Mouse (Mus musculus) spleen, embryonic (tissue): ENCODE data around the gene Tirap.

Experiments
- CTCF ChIA-PET: fragments of 350-600 bp; sonication (Branson Sonifier 250); formaldehyde crosslinking; loops from one replicate; lab custom pipeline; 2022; lab: Charles Lee

Tirap gene

DNA sequence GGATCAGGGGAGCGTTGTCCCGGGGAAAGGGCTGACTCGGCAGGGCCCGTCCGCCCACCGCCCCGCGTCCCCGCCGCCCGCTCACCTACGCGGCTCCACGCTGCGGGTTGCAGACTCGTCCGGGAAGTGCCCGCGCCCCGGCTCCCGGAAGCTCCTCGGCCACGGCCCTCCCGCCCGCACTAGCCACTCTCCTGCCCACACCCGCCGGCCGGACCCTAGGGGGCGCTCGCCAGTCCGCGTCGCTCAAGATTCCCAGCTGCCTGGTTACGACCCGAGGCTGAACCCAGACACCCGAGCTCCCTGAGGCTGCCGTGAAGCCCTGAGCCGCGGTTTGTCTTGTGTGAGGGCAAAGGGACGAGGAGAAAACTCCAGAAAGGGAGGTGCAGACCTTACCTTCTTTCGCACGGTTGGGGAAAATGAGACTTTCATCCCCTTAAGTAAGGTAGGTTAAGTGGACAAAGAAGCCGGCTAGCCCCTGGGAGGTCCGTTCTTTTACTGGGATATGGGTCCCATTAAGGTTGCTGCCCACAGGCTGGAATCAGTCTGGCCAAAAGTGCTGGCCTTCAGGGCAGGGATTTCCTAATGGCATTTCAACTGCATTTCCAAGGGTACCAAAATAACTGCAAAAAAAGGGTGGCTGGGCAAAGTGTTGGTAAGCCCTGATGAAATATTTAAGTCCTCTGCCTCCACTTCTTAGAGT lies at the start of gene Tirap, which contains the start of gene Srpr:
Tirap (minus strand) TSS at position 520 of the 700 bp plus-strand sequence.
Srpr (plus strand) TSS at position 404 of the 700 bp plus-strand sequence.
- CTCF ChIA-PET: interaction anchor here (0.6 kb wide), 1 partner anchor 29 kb away, joined by 4 read pairs; no protein-coding TSS in a partner anchor

DNA sequence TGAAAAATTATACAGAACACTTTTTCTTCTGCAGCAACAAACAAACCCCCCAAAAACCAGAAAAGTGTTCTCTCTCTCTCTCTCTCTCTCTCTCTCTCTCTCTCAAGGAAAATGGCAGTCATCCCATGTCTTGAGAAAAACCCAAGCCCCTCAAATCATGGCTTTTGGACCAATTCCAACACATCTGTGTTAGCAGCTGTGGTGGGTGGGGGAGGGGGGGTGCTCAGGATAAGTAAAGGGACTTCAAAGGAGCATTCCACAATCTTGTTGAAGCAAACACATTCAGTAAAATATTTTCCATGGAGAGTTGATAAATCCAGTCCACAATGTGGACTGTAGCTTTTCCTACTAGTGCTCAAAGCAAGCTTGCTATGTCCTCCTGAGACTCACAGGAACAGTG lies 49.4 kb upstream of the Tirap start:
- CTCF ChIA-PET: no interaction called here

DNA sequence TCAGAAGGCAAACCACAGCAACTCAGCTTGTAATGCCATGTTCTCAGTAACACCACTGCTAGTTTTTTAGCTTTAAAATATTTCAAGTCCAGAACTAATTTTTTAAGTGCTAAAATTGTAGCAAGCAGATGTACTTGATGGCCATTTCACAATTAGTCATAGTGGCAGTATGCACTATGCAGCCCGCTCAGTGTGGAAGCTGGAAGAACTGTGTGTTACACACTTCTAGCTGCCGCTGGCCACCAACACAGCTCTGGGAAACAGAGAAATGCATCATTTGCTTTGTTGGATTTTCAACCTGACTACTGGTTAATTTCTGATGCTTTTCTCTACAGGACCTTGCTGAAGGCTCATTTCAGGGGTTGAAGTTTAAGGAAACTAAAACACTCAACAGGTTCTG lies 47.3 kb upstream of the Tirap start:
- CTCF ChIA-PET: no interaction called here

DNA sequence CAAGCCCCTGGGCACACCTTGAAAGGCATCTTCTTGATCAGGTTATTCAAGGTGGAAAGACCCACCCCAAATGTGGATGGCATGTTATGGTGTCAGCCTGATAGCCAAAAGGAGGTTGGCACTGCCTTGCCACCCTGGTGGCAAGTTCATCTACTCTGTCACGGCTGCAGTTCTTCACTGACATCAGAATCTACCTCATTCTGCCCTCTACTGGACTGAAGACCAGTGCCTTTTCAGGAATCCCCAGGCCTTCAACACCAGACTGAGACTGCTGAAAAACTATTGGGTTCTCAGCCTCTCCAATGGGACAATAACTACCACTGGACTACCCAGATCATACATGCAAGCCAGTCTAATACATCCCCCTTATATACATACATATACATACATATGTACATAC lies 39.6 kb upstream of the Tirap start:
- CTCF ChIA-PET: no interaction called here

DNA sequence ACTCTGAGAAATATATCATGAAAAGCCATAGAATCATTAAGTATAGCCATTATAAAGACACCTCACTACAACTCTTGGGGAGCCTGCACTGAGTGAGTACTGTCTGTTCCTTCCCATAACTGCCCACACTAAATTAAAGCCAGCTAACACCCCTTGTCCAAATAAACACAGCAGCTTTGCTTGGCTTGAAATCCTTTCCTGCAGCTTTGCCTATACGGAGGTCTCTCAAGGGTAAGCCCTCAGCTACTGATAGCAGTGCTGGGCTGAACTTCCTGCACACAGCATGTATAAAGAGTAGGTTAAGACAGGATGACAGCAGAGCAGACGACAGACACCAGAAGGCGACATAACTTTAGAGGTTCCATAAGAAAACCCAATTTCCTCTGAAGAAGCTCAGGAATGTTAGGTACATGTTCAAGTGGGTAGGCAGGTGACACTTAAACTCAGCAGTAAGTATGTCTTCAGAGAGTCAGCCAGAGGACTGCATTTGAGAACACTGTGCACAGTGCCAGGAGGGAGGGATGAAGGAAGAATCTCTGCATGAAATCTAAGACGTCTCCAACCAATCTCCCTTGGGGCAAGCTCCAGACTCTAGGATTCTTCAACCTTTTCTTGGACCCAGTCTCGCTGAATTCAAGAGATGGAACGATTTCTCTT lies 39.0 kb upstream of the Tirap start:
- CTCF ChIA-PET: no interaction called here

DNA sequence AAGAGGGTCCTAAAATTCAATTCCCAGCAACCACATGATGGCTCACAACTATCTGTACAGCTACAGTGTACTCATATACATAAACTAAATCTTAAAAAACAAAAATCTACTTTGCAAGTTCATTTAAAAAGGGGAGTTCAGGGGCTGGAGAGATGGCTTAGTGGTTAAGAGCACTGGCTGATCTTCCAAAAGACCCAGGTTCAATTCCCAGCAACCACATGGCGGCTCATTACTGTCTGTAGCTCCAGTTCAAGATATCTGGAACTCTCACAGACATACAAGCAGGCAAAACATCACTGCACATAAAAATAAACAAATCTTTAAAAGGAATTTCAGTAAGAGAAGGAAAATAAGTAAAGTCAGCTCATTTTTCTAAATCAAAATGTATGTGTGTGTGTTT lies 38.3 kb upstream of the Tirap start:
- CTCF ChIA-PET: no interaction called here

DNA sequence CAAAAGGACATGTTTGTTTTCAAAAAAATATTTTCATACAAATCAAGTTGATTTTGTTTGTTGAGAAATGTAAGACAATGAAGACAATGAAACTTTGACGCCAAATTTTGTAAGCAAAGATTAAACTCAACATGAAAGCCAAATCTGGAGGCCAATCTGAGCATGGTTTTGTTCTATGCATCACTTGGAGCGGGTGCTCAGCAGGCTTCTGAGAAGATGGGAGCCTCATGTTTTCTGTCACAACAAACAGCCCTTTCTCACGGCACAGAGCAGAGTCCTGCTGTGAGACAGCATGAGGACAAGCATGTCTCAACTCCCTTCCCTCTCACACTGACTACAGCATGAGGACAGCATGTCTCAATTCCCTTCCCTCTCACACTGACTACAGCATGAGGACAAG lies 35.9 kb upstream of the Tirap start:
- CTCF ChIA-PET: no interaction called here

DNA sequence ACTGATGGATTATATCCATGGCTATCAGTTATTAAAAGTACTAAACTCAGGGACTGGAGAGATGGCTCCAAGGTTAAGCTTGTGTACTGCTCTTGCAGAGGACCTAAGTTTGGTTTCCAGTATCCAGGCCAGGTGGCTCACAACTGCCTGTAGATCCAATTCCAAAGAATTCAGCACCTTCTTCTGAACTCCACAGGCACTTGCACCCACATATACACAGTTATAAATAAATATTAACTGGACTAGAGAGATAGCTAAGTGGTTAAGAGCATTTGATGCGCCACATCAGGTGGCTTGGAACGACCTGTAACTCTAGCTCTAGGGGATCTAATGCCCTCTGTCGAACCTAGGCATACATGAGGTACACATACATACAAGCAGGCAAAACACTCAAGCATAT lies 28.6 kb upstream of the Tirap start:
- CTCF ChIA-PET: interaction anchor here (0.7 kb wide), 1 partner anchor 29 kb away, joined by 4 read pairs; the partner anchor contains the start of gene Srpr

DNA sequence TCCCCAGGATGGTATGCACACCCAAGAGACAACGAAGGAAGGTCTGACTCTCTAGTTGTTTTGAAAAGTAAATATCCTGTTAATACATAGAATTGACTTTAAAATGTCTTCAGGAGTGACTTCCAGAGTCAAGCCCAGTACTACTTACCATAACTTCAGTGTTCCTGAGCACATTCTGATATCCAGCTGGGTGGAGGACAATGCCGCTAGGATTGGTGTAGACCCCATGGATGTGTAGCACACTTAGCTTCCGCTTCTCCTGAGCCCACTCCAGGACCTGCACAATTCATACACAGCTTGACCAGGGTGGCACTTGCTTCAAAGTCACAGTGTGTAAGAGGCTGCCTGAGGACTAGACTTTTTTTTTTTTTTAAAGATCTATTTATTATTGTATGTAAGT lies 23.4 kb upstream of the Tirap start:
- CTCF ChIA-PET: no interaction called here

DNA sequence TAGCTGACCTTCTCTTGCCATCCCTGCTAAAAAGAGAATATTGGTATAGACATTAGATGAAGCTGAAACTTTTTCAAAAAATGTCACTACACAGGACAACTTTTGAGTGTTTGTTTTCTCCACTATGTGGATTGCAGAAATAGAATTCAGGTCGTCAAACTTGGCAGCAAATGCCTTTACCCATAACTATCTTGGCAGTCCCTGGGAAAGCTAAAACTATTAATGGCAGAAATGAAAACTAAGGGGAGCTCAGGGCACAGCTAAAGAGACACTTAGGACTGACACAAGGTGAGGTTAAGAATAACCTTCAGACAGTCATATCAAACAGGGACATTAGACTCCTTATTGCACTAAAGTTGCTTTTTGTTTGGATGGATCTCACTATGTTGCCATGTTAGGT lies 17.9 kb upstream of the Tirap start:
- CTCF ChIA-PET: no interaction called here

DNA sequence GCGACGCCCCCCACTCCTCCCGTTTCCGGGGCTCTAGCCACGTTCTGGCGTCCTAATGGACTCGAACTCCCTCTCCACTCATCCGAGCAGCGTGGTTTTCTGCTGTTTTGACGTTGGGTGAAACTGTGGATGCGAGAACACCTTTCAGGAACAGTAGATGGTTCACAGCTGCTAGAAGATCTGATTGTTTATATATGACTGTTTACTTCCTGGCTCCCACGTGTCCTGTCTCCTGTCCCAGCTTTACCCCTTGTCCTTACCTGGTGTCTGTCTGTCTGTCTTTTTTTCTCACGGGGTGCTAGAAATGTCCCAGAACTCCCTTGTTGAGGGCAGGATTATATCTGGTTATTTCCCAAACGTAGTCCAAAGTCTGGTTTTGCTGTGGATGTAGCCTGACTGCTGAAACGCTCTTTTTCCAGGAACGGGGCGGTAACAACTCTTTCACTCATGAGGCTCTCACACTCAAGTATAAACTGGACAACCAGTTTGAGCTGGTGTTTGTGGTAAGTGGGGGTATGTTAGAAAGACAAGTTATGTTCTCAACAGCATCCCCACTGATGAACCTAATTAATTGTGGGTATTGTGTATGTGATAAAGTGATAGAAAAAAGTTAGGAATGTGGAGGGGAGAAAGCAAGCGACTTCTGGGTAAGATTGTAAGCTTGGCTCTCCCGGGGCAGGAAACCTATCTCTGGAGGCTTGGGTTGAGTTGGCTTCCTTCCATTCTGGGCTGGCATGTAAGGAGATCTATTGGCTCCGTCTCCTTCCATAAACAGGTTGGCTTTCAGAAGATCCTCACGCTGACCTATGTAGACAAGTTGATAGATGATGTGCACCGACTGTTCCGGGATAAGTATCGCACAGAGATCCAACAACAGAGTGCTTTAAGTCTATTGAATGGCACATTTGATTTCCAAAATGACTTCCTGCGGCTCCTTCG lies 11.8 kb upstream of the Tirap start:
- CTCF ChIA-PET: interaction anchor here (0.9 kb wide), 1 partner anchor 38 kb away, joined by 5 read pairs; no protein-coding TSS in a partner anchor

DNA sequence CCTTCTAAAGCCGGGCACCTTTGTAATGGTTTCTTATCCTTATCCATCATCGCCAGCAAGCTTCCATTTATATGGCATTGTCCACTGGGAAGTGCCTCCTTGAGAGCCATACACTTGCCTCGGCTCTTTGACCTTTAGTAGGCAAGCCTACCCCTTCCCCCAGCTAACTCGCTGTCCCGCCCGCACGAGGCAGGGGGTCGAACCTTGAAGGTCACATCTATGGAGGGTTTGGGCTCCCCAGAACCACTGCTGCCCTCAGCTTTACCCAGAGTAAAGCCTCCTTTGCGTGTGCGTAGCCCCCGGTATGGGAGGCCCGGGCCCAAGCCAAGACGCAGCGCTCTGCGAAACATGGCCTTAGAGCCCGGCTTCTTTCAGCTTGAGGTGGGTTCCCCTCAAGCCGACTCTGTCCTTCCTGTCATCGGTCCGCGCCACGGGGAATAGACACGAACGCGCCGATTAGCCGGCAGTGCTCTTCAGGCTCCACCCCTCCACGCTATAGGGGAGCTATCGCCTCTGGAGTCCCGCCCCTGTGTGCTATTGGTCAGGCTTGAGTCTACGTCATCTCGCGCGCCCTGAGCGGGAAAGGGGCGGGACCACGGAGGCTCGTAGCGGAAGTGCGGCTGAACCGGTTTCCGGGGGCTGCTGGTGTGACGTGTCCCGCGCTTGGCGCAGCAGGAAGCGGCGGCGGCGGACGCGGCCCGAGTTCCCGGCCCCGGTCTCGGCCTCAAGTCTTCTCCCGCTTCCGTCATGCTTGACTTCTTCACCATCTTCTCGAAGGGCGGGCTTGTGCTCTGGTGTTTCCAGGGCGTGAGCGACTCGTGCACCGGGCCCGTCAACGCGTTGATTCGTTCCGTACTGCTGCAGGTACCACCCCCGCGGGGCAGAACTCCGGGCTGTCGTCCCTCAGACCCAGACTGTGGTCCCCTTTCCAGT lies 10.7 kb upstream of the Tirap start, which contains the start of gene Foxred1:
Foxred1 (minus strand) TSS at position 514 of the 933 bp plus-strand sequence.
- CTCF ChIA-PET: no interaction called here

DNA sequence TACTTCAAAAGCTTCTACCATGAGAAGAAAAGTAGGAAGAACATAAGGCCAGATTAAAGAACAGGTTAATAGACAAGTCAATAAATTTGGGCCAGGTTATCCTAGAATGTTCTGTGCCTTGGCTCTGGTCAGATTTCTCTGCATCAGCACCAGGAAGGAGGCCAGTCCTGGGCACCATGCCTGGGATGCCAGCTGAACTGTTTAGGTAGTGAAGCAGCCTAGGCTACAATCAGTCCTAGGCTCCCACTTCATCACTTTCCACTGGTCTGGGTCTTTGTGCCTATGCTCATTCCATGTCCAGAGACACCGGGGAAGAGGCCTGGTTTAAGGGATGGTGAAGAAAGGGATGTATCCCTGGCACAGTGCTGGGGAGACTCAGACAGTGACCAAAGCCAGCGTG lies 4.3 kb upstream of the Tirap start:
- CTCF ChIA-PET: no interaction called here

DNA sequence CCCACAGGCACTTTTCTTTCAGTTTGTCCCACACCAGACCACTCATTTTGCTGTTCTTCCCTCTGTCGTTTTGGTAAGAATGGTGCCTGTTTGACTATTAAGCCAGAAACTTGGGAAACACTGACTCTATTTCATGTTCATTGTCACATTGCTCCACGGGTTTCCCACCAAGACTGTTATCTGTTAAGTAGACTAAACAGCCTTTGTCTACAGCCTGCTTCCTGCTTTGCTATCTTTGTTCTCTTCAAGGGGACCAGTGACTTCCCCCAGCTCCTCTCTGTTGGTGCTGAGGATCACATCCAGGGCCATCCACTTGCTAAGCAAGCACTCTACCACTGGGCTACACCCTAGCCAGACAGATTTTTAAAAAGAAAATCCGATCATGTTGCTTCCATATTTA lies 3.4 kb upstream of the Tirap start:
- CTCF ChIA-PET: no interaction called here

DNA sequence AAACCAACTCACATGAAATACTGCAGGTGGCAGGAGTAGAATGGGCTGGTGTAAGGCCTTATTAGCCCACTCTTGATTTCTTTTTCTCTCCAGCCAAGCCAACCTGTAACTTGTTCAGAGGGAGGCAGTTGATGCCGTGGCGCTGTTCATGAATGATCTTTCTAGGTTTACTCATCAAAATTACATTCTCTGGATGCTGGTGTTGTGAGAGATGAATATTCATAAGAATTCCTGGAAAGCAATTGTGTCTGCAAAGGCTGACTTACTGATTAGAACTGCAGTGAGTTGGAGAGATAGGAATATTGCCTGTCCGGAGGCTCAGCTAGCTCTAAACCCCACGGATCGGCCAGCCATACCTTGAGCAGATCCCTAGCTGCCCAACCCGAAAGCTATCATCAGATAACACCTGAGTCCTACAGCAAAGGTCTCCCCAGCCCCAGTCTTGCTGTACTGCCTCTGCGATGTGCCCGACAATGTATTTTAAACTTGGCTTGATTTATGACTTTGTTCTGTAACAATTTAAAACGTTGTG lies 504 bp upstream of the Tirap start:
- CTCF ChIA-PET: no interaction called here

DNA sequence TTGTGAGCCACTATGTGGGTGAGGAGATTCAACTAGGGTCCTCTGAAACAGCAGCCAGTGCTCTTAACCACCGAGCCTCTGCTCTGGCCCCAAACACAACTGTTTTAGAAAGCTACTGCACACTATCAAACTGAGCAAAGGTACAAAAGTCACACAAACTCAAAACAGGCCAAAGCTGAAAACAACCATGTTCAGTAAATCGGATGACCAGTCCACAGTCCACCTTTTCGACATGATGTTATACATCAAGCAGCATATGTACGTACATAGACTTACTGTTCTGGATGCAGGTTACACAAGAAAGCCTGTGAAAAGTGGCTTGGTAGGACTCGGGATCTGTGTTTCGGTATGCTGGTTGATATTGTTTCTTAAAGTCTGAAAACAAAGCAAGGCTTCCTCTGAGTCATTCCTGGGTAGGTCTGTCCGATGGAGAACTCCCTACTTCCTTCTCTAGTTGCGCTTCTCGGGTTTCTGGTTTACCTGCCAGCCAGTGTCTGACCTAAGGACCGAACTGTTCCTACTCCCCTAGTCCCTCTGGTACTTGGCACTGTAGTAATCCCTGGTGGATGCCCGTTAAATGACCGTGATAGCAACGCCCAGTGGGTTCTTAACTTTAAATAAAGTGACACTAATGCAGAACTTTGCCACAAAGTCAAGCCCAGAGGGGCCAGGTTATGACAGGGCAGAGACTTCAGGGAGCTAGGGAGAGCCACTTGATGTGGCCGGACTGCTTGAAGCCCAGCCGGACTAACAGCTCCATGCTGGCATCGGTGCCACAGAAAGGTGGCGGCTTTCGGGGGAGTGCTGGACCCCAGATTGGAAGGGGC lies 933 bp downstream of the Tirap start:
- CTCF ChIA-PET: interaction anchor here (0.6 kb wide), 1 partner anchor 29 kb away, joined by 4 read pairs; no protein-coding TSS in a partner anchor

DNA sequence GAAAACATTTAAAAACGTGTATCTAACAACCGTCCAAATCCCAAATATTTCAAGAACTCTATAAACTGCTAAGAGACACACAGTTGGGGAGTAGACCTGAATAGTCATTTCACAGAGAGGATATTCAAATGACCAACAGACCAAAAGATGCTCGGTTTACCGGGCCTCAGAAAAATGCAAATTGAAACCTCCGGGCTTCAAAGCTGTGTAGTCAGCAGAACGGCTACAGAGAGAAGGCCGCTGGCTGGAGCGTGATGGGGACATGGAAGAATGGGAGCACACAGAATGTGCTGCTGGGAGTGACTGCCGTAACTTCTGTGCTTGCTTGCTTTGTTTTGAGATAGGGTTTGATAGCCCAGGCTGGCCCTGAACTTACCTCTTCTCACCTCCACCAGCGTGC lies 1.7 kb downstream of the Tirap start:
- CTCF ChIA-PET: no interaction called here

DNA sequence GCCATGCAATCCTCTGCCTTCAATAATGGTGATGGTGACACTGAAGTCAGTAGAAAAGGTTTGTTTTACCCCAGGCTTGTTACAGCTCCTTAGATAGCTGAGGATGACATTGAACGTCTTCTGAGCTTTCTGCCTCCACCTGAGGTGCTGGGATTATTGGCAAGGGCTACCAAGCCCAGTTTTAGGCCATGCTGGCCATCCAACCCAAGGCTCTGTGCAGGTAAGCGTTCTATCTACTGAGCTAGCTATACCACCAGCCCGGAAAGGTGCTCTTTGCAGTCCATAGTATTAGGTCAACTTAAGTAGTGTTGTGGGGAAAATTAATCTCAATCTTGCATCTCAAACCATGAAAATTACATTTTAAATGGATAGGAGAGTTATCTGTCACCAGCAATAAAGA lies 2.5 kb downstream of the Tirap start:
- CTCF ChIA-PET: interaction anchor here (0.8 kb wide), 1 partner anchor 9 kb away, joined by 6 read pairs; no protein-coding TSS in a partner anchor

DNA sequence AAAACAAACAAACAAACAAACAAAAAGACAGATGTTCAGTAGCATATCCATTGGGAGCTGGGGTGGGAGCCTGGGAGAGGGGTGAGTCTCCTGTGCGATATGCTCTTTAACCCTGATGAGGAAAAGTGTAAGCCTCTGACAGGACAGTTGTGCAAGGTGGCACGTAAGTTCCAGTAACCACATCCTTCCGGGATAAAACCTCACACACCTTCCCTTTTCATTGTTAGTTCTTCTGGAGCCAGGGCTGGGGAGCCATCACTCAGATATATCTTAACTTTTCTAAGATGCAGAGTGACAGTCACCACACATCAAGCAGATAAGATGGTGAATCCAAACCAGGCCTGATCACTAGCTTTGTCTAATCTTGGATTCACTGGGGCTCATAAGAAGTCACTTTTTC lies 6.0 kb downstream of the Tirap start:
- CTCF ChIA-PET: no interaction called here
